ENCODE assay signal across 9 mouse cellular contexts in the genomic region with DNA sequence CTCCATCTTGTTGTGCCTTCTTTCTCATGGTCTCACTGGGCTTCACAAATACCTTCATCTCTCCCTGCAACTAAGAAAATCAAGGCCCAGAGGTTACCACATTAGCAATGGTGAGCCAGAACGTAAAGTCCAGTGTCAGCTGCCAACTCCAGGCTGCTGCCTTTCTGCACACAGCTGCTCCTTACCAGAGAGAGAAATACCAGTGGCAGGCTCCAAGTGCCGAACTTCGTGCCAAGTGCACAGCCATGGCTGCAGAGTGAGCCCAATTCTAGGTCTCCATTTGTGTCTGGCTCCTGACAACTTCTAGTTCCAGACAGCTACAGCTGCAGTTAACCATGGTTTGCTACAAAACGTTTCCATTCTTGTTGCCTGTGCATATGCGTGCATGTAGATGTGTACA.
DNase-seq lines count a peak whose midpoint lies in the region; TF ChIP-seq lines count a peak whose summit lies in the region.
"Had no signal": no experiment of that assay in that cellular context is flagged by ENCODE, and none has a peak within 500 bp of the region (broad histone marks: within the 10 kb centered on the region; RNA-seq: fewer than 3 reads in every experiment).

No protein-coding gene starts in this region.

- no peaks in the 10 kb centered on the region for H3K9me3 ChIP-seq in heart, embryonic 10.5 days
- H3K9me3 ChIP-seq: embryonic facial prominence, embryonic 12.5 days had no signal

- no peaks in the 10 kb centered on the region for H3K4me1 ChIP-seq in heart, embryonic 10.5 days
- H3K4me1 ChIP-seq: embryonic facial prominence, embryonic 12.5 days had no signal

- H3K4me3 ChIP-seq in heart, embryonic 10.5 days: no peak overlapping the region
- H3K4me3 ChIP-seq in left cerebral cortex, adult 2 months: no peak overlapping the region
- H3K4me3 ChIP-seq: embryonic facial prominence, embryonic 12.5 days had no signal

- no peaks in the 10 kb centered on the region for H3K36me3 ChIP-seq in heart, embryonic 10.5 days
- H3K36me3 ChIP-seq: embryonic facial prominence, embryonic 12.5 days had no signal

- 69% methylated on average over 5 of the region's 5 CpGs for WGBS in heart, embryonic 10.5 days

- intact Hi-C loops in left cerebral cortex, adult 2 months (cut with DNase I): no loop called here

- no peak overlapping the region for H3K27ac ChIP-seq in heart, embryonic 10.5 days
- no peak overlapping the region for H3K27ac ChIP-seq in left cerebral cortex, adult 2 months
- H3K27ac ChIP-seq: embryonic facial prominence, embryonic 12.5 days had no signal

- DNase-seq in heart, adult 11 months: peak; percentile 89
- DNase-seq in heart, embryonic 10.5 days (ENCODE audit: low spot score): no peak
- peak; percentile 11 for DNase-seq in ovary, postnatal 14 days (ENCODE audit: low spot score)
- DNase-seq in ovary, postnatal 10 days (ENCODE audit: low spot score): no peak
- DNase-seq in gastrocnemius, adult 18-20 months (ENCODE audit: low spot score): peak; percentile 7
- DNase-seq in lung, postnatal 10 days: peak; percentile 49
- DNase-seq in left cerebral cortex, adult 2 months (ENCODE audit: extremely low spot score in 1 of 2, low spot score in 2 of 2): no peak
- DNase-seq in layer of hippocampus, adult 9-10 months (ENCODE audit: low spot score): no peak

- H3K27me3 ChIP-seq in heart, embryonic 10.5 days (ENCODE audit: insufficient read depth, poor library complexity, severe bottlenecking): no peaks in the 10 kb centered on the region

- no peak for TF ChIP-seq CTCF in left cerebral cortex, adult 2 months (IDR thresholded peaks at IDR 0.05)

Comparison
In these comparisons a context has a peak if more than half of its experiments do, and no peak if none do; other contexts are left out.
1. DNase-seq: peak in heart, adult 11 months (single experiment), ovary, postnatal 14 days (single experiment), gastrocnemius, adult 18-20 months (single experiment) and lung, postnatal 10 days (single experiment); none in heart, embryonic 10.5 days (single experiment), ovary, postnatal 10 days (single experiment), left cerebral cortex, adult 2 months (0 of 2) and layer of hippocampus, adult 9-10 months (single experiment).